Mouse (Mus musculus): Measurements from ENCODE around the gene Cbx1. TPM values are rescaled to one million over a fixed set of nuclear protein-coding genes. Genes with fewer than 3 reads are reported as not detected.

Cbx1 gene
- total RNA-seq, 2 experiments from 2014 or later: 70.5 to 94.4 TPM

DNA sequence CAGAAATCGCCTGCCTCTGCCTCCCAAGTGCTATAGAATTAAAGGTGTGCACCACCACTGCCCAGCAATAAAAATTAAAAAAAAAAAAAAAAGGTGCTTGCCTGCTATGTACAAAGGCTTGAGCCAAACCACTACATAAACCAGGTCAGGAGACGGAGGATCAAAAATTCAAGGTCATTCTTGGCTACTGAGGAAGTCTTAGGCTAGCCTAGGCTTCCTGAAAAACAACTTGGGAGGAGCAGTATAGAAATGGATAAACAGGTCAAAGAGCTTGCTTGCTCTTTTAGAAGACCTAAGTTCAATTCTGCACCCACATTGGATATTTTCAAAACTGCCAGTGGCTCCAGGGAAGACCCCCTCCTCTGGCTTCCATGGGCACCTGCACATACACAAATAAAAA is 25.5 kb downstream of the Cbx1 start:
- no peak for ATAC-seq (replicated peaks; ENCODE audit: poor library complexity)

DNA sequence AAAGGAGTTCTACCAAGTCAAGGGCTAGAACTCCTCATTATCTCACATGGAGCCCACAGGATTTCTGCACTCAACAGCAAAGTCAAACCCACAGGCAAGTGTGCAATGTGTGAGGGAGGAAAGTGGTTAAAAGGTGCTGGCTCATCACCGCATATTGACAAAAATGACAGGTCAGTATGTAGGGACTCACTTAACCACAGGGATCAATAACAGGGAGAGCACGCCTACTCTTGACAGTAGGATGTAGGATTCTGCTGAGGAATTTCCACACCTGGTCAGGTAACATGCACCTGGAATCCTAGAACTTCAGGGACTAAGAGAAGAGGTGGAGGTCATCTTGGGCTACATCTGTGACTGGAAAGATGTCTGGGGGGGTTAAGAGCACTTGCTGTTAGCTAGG is 27.0 kb downstream of the Cbx1 start:
- ATAC-seq (replicated peaks; ENCODE audit: poor library complexity): no peak

- no peak for ATAC-seq (replicated peaks; ENCODE audit: poor library complexity)
These were observed 27.6 kb downstream of the Cbx1 start for GRCm38 (mm10) chr11:96816494-96816893.

DNA sequence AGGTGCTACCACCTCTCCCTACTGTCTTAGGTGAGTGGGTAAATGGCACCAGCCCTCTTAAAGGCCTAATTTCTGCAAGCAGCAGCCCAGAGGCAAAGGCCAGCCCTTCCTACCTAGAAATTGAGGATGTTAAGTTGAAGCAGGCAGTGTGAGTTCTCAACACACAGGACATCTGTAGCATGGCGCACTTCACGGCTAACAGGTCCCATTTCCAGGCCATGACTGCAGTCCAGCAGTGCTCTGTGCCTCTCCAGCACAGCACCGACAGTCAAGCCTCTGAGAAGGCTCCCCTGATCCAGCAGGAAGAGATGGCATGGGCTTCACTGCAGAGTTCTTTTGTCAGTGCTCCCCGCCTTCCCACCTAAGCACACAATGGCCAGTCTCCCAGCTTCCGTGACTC is 28.1 kb downstream of the Cbx1 start:
- no peak for ATAC-seq (replicated peaks; ENCODE audit: poor library complexity)

DNA sequence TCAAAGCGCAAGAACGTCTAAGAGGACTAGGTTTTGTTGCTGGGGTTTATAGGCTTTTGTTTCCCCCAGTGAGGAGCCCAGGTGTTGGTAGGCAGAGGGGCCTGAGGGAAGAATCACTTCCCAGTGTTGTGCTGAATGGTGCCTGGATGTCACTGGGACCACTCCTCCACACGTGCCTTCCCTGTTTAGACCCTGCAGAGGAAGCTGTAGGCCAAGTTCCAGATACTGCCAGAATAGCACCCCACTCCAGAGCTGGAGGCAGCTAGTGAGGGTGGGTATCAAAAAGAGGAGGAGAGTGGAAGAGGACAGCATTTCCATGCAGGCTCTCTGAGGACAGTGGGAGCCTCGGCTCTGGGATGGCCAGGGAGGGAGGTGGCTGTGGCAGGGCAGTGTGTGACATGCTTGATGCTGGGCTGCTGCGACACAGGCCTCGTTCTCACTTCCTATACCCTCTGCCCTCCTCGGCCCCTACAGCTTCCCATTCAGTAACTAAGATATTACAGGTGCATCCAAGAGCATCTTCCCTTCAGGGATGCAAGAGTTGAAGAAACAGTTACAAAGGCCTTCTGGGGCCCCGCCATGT is 29.3 kb downstream of the Cbx1 start:
- ATAC-seq (replicated peaks; ENCODE audit: poor library complexity): no peak

GRCm38 (mm10) chr11:96821956-96822355 is 33.0 kb downstream of the Cbx1 start:
- ATAC-seq (replicated peaks; ENCODE audit: poor library complexity): no peak

DNA sequence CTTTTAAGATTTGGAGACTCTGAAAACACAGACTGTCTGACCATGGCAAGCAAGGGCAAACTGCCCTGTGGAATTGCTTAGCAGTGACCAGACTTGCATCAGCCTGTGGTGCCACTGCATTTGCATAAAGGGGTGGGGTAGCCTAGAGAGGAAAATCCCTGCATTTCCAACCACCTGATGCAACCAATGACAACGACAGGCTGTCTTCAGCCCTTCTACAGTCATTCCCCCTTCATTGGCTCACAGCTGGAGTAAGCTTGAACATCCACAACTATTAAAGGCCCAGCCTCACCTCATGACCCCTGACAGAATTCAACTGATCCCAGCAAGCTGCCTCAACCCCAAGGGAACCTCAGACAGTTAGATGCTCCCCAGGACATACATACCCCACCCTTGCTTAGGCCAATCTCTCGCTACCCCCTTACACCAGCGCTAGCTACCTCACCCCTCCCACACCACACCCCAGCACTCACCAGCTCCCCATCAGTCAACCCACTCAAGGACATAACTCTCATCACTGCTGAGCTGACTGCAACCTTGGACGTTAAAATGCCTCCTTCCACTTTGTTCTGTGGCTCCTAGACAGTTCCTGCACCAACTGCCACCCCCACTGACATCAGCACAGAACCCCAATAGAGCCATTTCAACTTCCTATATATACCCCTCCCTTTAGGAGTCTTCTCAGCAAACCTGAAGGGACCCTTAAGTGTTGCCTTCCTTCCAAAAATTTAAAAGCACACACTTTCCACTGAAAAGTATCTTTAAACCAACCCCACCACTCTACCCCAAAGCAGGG is 33.9 kb downstream of the Cbx1 start:
- ATAC-seq (replicated peaks; ENCODE audit: poor library complexity): peak; percentile 30

DNA sequence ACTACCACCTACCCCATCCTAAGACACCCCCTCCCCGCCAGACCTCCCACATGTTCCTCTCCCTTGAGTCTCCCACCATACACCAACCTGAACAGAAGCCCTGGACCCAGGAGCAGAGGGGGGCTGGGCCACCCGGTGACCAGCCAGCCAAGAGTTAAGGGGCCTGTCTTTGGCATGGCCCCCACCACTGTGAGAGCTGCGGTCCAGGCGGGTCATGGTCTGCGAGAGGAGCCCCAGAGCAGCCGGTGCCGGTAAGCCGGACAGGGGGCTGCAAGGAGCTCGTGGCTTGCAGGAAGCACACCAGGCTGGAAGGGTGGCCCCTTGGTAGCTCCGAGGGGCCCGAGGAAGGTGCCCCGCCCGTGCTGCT is 34.5 kb downstream of the Cbx1 start:
- no peak for ATAC-seq (replicated peaks; ENCODE audit: poor library complexity)

GRCm38 (mm10) chr11:96823880-96824782 is 35.2 kb downstream of the Cbx1 start:
- ATAC-seq (replicated peaks; ENCODE audit: poor library complexity): peak; percentile 97

GRCm38 (mm10) chr11:96824783-96825495 is 36.0 kb downstream of the Cbx1 start:
- no peak for ATAC-seq (replicated peaks; ENCODE audit: poor library complexity)

GRCm38 (mm10) chr11:96826481-96826880 is 37.6 kb downstream of the Cbx1 start:
- no peak for ATAC-seq (replicated peaks; ENCODE audit: poor library complexity)

- ATAC-seq (replicated peaks; ENCODE audit: poor library complexity): no peak
These were observed 38.2 kb downstream of the Cbx1 start for GRCm38 (mm10) chr11:96827062-96827581.

- ATAC-seq (replicated peaks; ENCODE audit: poor library complexity): no peak
These were observed 39.0 kb downstream of the Cbx1 start for GRCm38 (mm10) chr11:96827917-96828316.

DNA sequence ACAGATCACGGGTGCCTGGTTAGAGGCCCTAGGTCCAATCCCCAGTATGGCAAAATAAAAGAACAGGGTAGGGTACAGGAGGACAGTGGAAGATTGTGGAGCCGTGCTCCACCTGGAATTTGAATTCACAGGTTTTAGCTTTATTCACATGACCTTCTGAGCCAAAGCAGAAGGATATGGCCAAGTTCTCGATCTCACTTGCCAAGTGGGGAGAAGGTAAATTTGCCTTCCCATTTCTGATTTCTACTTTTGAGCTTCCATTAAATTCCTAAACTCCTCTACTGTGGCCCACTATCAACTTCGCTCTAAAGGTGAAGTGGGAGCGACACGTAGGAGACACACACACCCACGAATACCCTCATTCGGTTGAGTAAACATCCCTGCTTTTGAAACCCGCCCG is 40.0 kb downstream of the Cbx1 start:
- ATAC-seq (replicated peaks; ENCODE audit: poor library complexity): no peak

- ATAC-seq (replicated peaks; ENCODE audit: poor library complexity): peak; percentile 66
These were observed 40.5 kb downstream of the Cbx1 start for GRCm38 (mm10) chr11:96829403-96829812.

- peak; percentile 91 for ATAC-seq (replicated peaks; ENCODE audit: poor library complexity)
These were observed 41.0 kb downstream of the Cbx1 start, which contains the start of gene Nfe2l1 for GRCm38 (mm10) chr11:96829813-96830538. Gene Nfe2l1, minus strand, starts transcription at chr11:96829968.

GRCm38 (mm10) chr11:96830539-96831216 is 41.8 kb downstream of the Cbx1 start:
- no peak for ATAC-seq (replicated peaks; ENCODE audit: poor library complexity)

- no peak for ATAC-seq (replicated peaks; ENCODE audit: poor library complexity)
These were observed 42.6 kb downstream of the Cbx1 start for GRCm38 (mm10) chr11:96831516-96831915.

GRCm38 (mm10) chr11:96832541-96832940 is 43.6 kb downstream of the Cbx1 start:
- ATAC-seq (replicated peaks; ENCODE audit: poor library complexity): no peak

Data from megakaryocyte progenitor cell, adult 5-6 weeks (primary cell).